Mouse (Mus musculus) naive thymus-derived CD4-positive, alpha-beta T cell, adult 5 months (primary cell): ENCODE data around the gene Tceanc. TPM values are rescaled to one million over a fixed set of nuclear protein-coding genes. Genes with fewer than 3 reads are reported as not detected.

Experiments
- polyA plus RNA-seq: library from polyadenylated mRNA; unstranded; fragments of 100-300 nt; shearing (Covaris generic); gene quantifications from one replicate; pipeline ENCODE4 v1.2.1, GENCODE M21; 2017

Tceanc gene
- polyA plus RNA-seq = 3.7 TPM

DNA sequence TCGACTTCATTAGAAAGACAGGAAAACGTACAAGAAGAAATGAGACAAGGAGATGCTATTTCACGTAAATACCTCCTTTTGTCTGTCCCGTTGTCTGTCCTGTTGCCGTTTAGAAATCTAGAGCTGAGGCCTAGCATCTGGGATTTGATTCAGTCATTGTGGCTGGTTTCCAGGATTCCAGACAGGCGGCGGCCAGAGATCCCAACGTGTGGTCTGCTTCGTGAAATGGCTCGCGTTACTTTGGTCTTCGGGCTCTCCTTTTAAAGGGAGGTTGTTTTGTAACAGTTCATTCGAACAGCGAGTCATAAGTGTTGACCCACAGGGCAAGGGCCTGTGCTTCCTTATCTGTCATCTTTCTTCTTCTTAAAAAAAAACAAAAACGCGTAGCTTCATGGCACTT lies at the start of gene Tceanc:
Tceanc (minus strand) TSS at position 223 of the 400 bp plus-strand sequence.

DNA sequence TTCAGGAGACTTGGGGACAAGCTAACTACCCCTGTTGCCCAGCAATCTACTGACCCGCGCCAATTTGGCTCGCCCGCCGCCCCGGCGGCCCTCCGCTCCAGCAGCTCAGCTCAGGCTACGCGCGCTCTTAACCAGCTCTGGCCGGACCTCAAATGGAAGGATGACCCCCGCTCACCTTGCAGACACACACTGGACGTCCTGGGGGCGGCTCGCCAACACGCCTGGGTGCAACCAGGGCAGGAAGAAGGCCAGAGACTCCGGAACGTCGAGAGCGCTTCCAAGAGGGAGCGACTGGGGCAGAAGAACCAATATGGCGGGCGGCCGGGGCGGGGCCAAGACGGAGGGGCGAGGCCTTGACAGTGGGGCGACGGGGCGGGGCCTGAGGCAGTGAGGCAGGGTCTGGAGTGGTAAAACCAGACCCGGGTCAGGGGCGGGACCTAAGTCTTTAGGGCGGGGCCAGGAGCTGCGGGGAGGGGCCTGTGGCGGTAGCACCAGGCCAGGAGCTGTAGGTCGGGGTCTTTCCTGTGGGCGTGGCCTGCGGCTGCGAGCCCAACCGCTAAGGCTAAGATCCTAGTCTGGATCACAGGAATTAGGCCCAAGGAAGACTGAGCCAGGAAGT lies 38.9 kb downstream of the Tceanc start, which contains the start of gene Rab9:
Rab9 (minus strand) TSS at position 503 of the 619 bp plus-strand sequence.

Other genes with a start within 250 kb of the Tceanc start
- gene Trappc2, start 78.0 kb downstream of the Tceanc start, polyA plus RNA-seq = 13.1 TPM
- 9.2 TPM for gene Ofd1, start 77.9 kb downstream of the Tceanc start, polyA plus RNA-seq
- 29.7 TPM for gene Rab9, start 38.7 kb downstream of the Tceanc start, polyA plus RNA-seq
- gene Egfl6, start 67.2 kb upstream of the Tceanc start, polyA plus RNA-seq = not detected